Mouse (Mus musculus): ENCODE results near the gene Atp13a2. TPM values are rescaled to one million over a fixed set of nuclear protein-coding genes. Genes with fewer than 3 reads are reported as not detected.

Gene Atp13a2
- total and polyA plus RNA-seq, 2 experiments from 2014 or later, result 18.8 to 45.8 TPM

DNA sequence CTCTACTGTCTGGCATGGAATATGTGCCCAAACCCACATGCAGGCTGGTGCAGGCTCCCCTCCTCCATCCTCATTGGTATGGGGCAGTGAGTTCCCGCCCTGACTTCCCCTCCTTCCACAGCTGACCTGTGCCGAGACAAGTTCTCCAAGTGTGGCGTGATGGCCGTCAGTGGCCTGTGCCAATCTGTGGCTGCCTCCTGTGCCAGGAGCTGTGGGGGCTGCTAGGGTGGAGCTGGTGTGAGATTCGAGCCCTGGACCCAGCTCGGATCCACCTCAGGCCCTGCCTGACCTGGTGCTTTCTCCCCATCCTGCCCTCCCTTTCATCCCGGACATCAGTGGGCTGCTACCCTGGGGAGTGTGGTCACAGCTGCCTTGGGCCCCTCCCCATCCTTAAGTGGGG is 28.7 kb downstream of the Atp13a2 start:
- no peak overlapping the region for H3K9ac ChIP-seq (replicated peaks; ENCODE audit: low read depth, low read length)
- DNase-seq (ENCODE audit: low spot score) (no peak), ATAC-seq (ENCODE audit: insufficient read depth, low read depth) (0 out of 2 replicates have a peak, but pooled peaks have one; percentile 19)
- no peaks in the 10 kb centered on the region for H3K9me3 ChIP-seq (replicated peaks; ENCODE audit: control insufficient read depth, low read length)
- 49% methylated on average over 7 of the region's 7 CpGs for WGBS
- H3K4me1 ChIP-seq (ENCODE audit: control insufficient read depth, insufficient read depth), result peaks cover 4% of the 10 kb centered on the region
- H3K27me3 ChIP-seq (ENCODE audit: control insufficient read depth, insufficient read depth, low read length), result no peaks in the 10 kb centered on the region
- no peak overlapping the region for H3K4me2 ChIP-seq (ENCODE audit: low read depth, low read length)
- H3K36me3 ChIP-seq (replicated peaks; ENCODE audit: control insufficient read depth, insufficient read depth, low read length), result no peaks in the 10 kb centered on the region; the same call in 1 of the 2 replicates
- TF ChIP-seq CTCF (IDR thresholded peaks at IDR 0.05; ENCODE audit: low read depth) (no peak), EP300 (IDR thresholded peaks at IDR 0.05; ENCODE audit: low read depth) (no peak)
- H3K27ac ChIP-seq (ENCODE audit: low read depth), result no peak overlapping the region
- no peak overlapping the region for H3K4me3 ChIP-seq (ENCODE audit: low read depth, low read length)

GRCm38 (mm10) chr4:141016311-141016710 is 29.6 kb downstream of the Atp13a2 start:
- Histone ChIP-seq H3K27me3 (ENCODE audit: control insufficient read depth, insufficient read depth, low read length) (no peaks in the 10 kb centered on the region), H3K9ac (replicated peaks; ENCODE audit: low read depth, low read length) (no peak overlapping the region), H3K4me3 (ENCODE audit: low read depth, low read length) (no peak overlapping the region), H3K4me1 (ENCODE audit: control insufficient read depth, insufficient read depth) (peaks cover 14% of the 10 kb centered on the region), H3K27ac (ENCODE audit: low read depth) (no peak overlapping the region; the same call in 1 of the 2 replicates), H3K4me2 (ENCODE audit: low read depth, low read length) (no peak overlapping the region), H3K9me3 (replicated peaks; ENCODE audit: control insufficient read depth, low read length) (no peaks in the 10 kb centered on the region), H3K36me3 (replicated peaks; ENCODE audit: control insufficient read depth, insufficient read depth, low read length) (no peaks in the 10 kb centered on the region; the same call in 1 of the 2 replicates)
- DNase-seq (ENCODE audit: low spot score) (peak; percentile 29), ATAC-seq (ENCODE audit: insufficient read depth, low read depth) (peak; percentile 28)
- no peak for TF ChIP-seq EP300 (IDR thresholded peaks at IDR 0.05; ENCODE audit: low read depth)
- no peak for TF ChIP-seq CTCF (IDR thresholded peaks at IDR 0.05; ENCODE audit: low read depth)
- WGBS, result 35% methylated on average over 9 of the region's 9 CpGs

- Histone ChIP-seq H3K36me3 (replicated peaks; ENCODE audit: control insufficient read depth, insufficient read depth, low read length) (no peaks in the 10 kb centered on the region; the same call in 1 of the 2 replicates), H3K4me3 (ENCODE audit: low read depth, low read length) (no peak overlapping the region), H3K4me2 (ENCODE audit: low read depth, low read length) (no peak overlapping the region), H3K4me1 (ENCODE audit: control insufficient read depth, insufficient read depth) (peaks cover 21% of the 10 kb centered on the region), H3K27me3 (ENCODE audit: control insufficient read depth, insufficient read depth, low read length) (no peaks in the 10 kb centered on the region), H3K9ac (replicated peaks; ENCODE audit: low read depth, low read length) (no peak overlapping the region), H3K9me3 (replicated peaks; ENCODE audit: control insufficient read depth, low read length) (no peaks in the 10 kb centered on the region), H3K27ac (ENCODE audit: low read depth) (no peak overlapping the region)
- no peak for ATAC-seq (ENCODE audit: insufficient read depth, low read depth)
- DNase-seq (ENCODE audit: low spot score), result no peak
- TF ChIP-seq CTCF (IDR thresholded peaks at IDR 0.05; ENCODE audit: low read depth) (no peak), EP300 (IDR thresholded peaks at IDR 0.05; ENCODE audit: low read depth) (no peak)
- WGBS, result 79% methylated on average over 29 of the region's 29 CpGs
These were observed 31.2 kb downstream of the Atp13a2 start for GRCm38 (mm10) chr4:141017657-141018436.

DNA sequence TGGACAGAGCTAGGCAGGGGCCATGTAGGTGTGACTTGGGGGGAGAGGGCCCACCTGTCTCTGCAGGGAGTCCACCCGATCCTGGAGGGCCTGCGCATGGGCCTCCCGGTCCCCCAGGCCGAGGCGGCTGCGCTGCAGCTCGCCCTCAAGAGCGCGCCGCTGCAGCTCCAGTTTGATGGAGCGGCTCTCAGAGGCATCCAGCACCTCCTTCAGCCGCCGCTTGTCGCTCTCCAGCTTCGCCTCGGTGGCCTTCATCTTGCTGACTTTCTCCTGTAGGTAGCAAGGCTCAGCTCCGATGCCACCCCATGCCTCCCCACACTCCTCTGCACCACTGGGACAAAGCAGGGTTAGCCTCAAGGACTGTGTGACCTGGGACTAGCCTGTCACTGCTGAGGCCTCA is 33.5 kb downstream of the Atp13a2 start:
- H3K9me3 ChIP-seq (replicated peaks; ENCODE audit: control insufficient read depth, low read length), result no peaks in the 10 kb centered on the region
- H3K4me2 ChIP-seq (ENCODE audit: low read depth, low read length), result no peak overlapping the region
- 83% methylated on average over 17 of the region's 17 CpGs for WGBS
- TF ChIP-seq EP300 (IDR thresholded peaks at IDR 0.05; ENCODE audit: low read depth) (no peak), CTCF (IDR thresholded peaks at IDR 0.05; ENCODE audit: low read depth) (no peak)
- H3K27ac ChIP-seq (ENCODE audit: low read depth), result peak overlapping the region; percentile 69; the same call in 1 of the 2 replicates
- no peak overlapping the region for H3K9ac ChIP-seq (replicated peaks; ENCODE audit: low read depth, low read length)
- no peaks in the 10 kb centered on the region; the same call in 1 of the 2 replicates for H3K36me3 ChIP-seq (replicated peaks; ENCODE audit: control insufficient read depth, insufficient read depth, low read length)
- no peak for ATAC-seq (ENCODE audit: insufficient read depth, low read depth)
- no peak for DNase-seq (ENCODE audit: low spot score)
- H3K4me3 ChIP-seq (ENCODE audit: low read depth, low read length), result no peak overlapping the region
- H3K4me1 ChIP-seq (ENCODE audit: control insufficient read depth, insufficient read depth), result peaks cover 27% of the 10 kb centered on the region
- no peaks in the 10 kb centered on the region for H3K27me3 ChIP-seq (ENCODE audit: control insufficient read depth, insufficient read depth, low read length)

DNA sequence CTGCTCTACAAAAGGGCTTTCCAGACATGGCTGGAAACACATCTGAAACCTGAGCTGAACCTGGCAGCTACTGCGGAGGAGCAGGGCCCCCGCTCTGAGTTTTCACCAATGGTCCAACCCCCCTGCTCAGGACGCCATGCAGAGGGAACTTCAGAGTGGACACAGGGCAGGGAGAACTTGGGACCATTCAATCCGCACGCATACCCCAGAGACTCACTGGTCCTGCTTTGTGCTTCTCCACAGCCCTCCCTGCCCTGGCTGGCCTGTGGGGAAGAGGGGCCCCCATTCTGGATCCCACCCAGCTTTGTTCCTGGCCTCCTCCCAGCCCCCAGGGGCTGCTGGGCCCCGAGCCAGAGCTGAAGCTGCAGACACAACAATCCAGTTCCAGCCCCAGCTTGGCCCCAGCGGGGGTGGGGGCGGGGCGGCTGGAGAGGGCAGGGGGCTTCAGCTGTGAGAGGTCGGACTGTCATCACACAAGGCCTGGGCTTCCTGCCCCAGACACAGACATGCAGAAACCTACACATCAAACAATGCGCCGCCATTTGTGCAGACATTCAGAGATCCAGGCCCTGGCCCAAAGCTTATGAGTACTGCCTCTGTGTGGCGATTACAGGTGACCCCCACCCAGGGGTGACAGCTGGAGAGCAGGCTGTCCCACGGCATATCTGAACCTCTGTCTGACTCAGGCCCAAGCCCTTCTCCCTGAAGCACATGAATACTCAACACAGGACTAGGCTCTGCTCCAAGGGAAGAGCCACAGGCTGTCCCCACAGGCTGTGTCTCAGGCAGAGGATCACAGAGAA is 34.3 kb downstream of the Atp13a2 start:
- peak overlapping the region; percentile 33; the same call in 1 of the 2 replicates for H3K4me2 ChIP-seq (ENCODE audit: low read depth, low read length)
- peak; percentile 71 for ATAC-seq (ENCODE audit: insufficient read depth, low read depth)
- WGBS, result 9% methylated on average over 13 of the region's 14 CpGs
- H3K4me1 ChIP-seq (ENCODE audit: control insufficient read depth, insufficient read depth), result peaks cover 27% of the 10 kb centered on the region
- H3K4me3 ChIP-seq (ENCODE audit: low read depth, low read length), result no peak overlapping the region
- H3K9me3 ChIP-seq (replicated peaks; ENCODE audit: control insufficient read depth, low read length), result no peaks in the 10 kb centered on the region
- no peaks in the 10 kb centered on the region for H3K27me3 ChIP-seq (ENCODE audit: control insufficient read depth, insufficient read depth, low read length)
- peak; percentile 77 for DNase-seq (ENCODE audit: low spot score)
- H3K27ac ChIP-seq (ENCODE audit: low read depth), result peak overlapping the region; percentile 69
- H3K9ac ChIP-seq (replicated peaks; ENCODE audit: low read depth, low read length), result no peak overlapping the region
- TF ChIP-seq CTCF (IDR thresholded peaks at IDR 0.05; ENCODE audit: low read depth) (no peak), EP300 (IDR thresholded peaks at IDR 0.05; ENCODE audit: low read depth) (peak; percentile 86)
- no peaks in the 10 kb centered on the region; the same call in 1 of the 2 replicates for H3K36me3 ChIP-seq (replicated peaks; ENCODE audit: control insufficient read depth, insufficient read depth, low read length)
